Mouse (Mus musculus): ENCODE measurements around the gene Pcdh11x. TPM values are rescaled to one million over a fixed set of nuclear protein-coding genes. Genes with fewer than 3 reads are reported as not detected.
"Not testable (repeated sequence)": the region's sequence is repeated elsewhere in the genome, so short reads cannot be mapped to it uniquely, and the experiment has no call there.

The Pcdh11x gene
- polyA plus RNA-seq, 1 experiment from 2014 or later: 50.2 TPM

DNA sequence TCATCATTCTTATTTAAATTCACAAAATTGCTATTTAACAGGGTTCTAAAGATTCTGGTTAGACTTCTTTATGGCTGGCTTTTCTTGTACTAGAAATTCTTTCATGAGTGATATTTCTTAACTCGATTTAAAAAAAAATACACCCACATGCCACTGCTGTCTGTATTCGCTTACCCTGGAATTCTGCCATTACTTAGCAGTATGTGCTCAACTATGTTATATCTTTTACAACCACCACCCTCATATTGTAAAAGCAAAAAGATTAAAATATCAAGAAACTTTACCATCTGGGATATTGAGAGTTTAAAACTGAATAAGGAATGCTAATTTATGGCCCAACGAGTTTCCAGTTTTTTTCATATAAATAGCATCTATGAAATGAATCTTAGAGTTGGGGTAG is 234.9 kb downstream of the Pcdh11x start:
- H3K9ac ChIP-seq (replicated peaks): no peak overlapping the region
- no peaks in the 10 kb centered on the region for H3K27me3 ChIP-seq (replicated peaks)
- 84% methylated on average over 3 of the region's 3 CpGs for WGBS

DNA sequence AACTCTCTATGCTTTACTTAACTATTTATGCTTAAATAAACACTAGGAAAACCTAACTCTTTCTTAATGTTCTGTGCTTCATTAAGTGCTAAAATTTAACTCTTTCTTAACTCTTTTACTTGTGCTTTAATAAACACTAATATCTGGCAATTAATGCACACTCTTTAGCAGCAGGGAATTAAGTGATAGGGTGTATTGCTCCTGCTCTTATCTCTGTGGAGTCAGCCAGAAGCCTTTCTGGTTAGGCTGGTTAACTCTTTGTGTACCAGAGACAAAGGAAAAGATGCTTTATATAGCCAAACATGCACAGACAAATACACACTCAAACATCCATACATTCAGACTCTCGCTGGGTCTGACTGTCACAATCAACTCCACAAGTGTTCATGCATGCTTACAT is 309.2 kb downstream of the Pcdh11x start:
- H3K4me3 ChIP-seq (replicated peaks): no peak overlapping the region
- H3K27ac ChIP-seq (replicated peaks): no peak overlapping the region
- ATAC-seq (ENCODE audit: low FRiP score): no peak
- 90% methylated on average over 1 of the region's 1 CpGs for WGBS
- H3K4me2 ChIP-seq: no peak overlapping the region
- no peaks in the 10 kb centered on the region for H3K27me3 ChIP-seq (replicated peaks)
- no peak overlapping the region for H3K9ac ChIP-seq (replicated peaks)
- H3K36me3 ChIP-seq: no peaks in the 10 kb centered on the region
- H3K4me1 ChIP-seq: no peaks in the 10 kb centered on the region
- no peaks in the 10 kb centered on the region for H3K9me3 ChIP-seq (replicated peaks)

More for the DNA sequence above, 234.9 kb downstream of the Pcdh11x start:
- H3K4me3 ChIP-seq (replicated peaks): no peak overlapping the region
- H3K36me3 ChIP-seq: no peaks in the 10 kb centered on the region
- no peak overlapping the region for H3K4me2 ChIP-seq
- ATAC-seq (ENCODE audit: low FRiP score): no peak
- no peaks in the 10 kb centered on the region for H3K9me3 ChIP-seq (replicated peaks)
- H3K27ac ChIP-seq (replicated peaks): no peak overlapping the region
- no peaks in the 10 kb centered on the region for H3K4me1 ChIP-seq

DNA sequence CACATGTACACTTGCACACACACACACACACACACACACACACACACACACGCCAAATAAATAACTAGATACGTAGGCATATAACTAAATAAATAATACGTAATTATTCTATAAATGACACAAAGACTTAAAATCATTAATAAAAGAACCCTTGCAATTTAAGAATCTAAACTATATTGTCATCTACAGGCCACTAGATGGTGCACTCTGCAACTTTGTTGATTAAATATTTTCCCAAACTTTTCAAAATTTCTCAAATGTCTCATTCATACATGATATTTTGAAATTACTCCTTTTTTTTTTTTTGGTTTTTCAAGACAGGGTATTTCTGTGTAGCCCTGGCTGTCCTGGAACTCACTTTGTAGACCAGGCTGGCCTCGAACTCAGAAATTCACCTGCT is 328.4 kb downstream of the Pcdh11x start:
- no peaks in the 10 kb centered on the region for H3K27me3 ChIP-seq (replicated peaks)
- no peaks in the 10 kb centered on the region for H3K4me1 ChIP-seq
- no peak overlapping the region for H3K4me2 ChIP-seq
- H3K27ac ChIP-seq (replicated peaks): no peak overlapping the region
- WGBS: 62% methylated on average over 4 of the region's 4 CpGs
- H3K4me3 ChIP-seq (replicated peaks): no peak overlapping the region
- no peak for ATAC-seq (ENCODE audit: low FRiP score)
- H3K9me3 ChIP-seq (replicated peaks): no peaks in the 10 kb centered on the region
- H3K9ac ChIP-seq (replicated peaks): no peak overlapping the region
- H3K36me3 ChIP-seq: no peaks in the 10 kb centered on the region

DNA sequence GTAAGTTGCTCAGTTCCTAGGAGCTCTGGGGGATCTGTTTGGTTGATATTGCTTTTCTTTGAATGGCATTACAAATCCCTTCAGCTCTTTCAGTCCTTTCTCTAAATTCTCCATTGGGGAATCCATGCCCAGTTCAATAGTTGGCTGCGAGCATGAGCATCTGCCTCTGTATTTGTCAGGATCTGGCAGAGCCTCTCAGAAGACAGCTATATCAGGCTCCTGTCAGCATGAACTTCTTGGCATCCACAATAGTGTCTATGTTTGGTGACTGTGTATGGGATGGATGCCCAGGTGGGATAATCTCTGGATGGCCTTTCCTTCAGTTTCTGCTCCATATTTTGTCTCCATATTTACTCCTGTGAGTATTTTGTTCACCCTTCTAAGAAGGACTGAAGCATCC is 380.2 kb downstream of the Pcdh11x start:
- not testable (repeated sequence) for H3K4me1 ChIP-seq; ATAC-seq (ENCODE audit: low FRiP score)

DNA sequence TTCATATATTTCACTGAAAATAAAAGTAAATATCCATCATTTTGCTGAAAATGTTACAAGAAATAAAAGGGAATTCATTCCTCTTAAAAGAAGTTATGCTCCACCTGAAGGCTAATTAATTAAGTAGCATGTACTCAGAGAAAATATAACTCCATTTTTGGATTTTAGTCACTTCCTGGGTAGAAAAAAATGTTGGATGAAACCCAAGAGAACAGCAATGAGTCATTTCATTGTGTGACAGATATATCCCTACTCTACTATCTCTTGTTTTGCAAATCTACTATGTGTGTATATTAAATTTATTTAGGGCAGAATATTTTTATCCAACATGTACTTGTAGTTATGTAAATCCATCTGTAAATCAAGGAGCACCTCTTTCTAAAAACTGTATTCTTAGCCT is 444.1 kb downstream of the Pcdh11x start:
- Histone ChIP-seq H3K4me1 (no peaks in the 10 kb centered on the region), H3K9ac (replicated peaks) (no peak overlapping the region), H3K4me2 (no peak overlapping the region), H3K4me3 (replicated peaks) (no peak overlapping the region), H3K27ac (replicated peaks) (no peak overlapping the region), H3K27me3 (replicated peaks) (no peaks in the 10 kb centered on the region), H3K9me3 (replicated peaks) (no peaks in the 10 kb centered on the region), H3K36me3 (no peaks in the 10 kb centered on the region)
- ATAC-seq (ENCODE audit: low FRiP score): no peak

More for the DNA sequence above, 380.2 kb downstream of the Pcdh11x start:
- H3K4me2 ChIP-seq; H3K27ac ChIP-seq (replicated peaks); H3K36me3 ChIP-seq; H3K9me3 ChIP-seq (replicated peaks); H3K9ac ChIP-seq (replicated peaks); H3K4me3 ChIP-seq (replicated peaks); H3K27me3 ChIP-seq (replicated peaks): not testable (repeated sequence)
- 86% methylated on average over 1 of the region's 1 CpGs for WGBS

DNA sequence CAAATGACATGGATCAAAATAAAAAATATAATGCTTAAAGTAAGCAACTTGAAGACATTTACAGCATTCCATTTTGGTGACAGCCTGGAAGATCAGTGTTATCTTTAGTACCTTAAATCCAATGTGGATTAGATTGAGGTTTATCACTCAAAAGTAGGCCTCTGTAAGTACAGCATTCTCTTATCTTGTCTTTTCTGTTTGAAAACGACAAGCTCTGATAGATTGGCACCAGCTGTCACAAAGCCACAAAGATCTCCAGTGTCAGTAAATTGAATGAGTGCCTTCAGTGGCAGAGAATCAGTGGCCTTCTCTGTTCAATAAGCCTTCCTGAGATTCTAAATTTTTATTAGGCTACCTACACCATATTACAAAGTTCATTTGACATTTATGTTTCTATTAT is 445.7 kb downstream of the Pcdh11x start:
- H3K9ac ChIP-seq (replicated peaks): no peak overlapping the region
- H3K4me2 ChIP-seq: no peak overlapping the region

DNA sequence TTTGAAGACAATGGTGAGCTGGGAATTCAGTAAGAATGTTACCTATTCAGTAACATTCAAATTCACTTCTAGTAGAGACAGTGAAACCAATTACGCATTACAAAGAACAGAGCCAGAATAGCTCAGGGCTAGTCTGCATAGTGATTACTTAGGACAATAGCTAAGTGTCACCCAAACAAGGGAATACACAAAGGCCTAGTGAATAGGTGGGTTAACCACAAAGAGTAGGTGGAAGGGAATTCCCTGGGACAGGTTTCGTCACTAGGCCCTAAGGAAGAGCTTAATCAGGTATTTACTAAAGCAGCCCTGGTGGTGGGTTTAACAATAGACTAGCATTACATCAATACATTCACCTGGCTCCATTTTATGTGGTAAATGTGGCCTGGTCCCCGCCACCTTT is 654.5 kb downstream of the Pcdh11x start:
- H3K9me3 ChIP-seq (replicated peaks): no peaks in the 10 kb centered on the region

More for the DNA sequence above, 445.7 kb downstream of the Pcdh11x start:
- Histone ChIP-seq H3K9me3 (replicated peaks) (no peaks in the 10 kb centered on the region), H3K4me3 (replicated peaks) (no peak overlapping the region), H3K27ac (replicated peaks) (no peak overlapping the region), H3K36me3 (no peaks in the 10 kb centered on the region), H3K27me3 (replicated peaks) (no peaks in the 10 kb centered on the region), H3K4me1 (no peaks in the 10 kb centered on the region)
- ATAC-seq (ENCODE audit: low FRiP score): no peak
- 29% methylated on average over 1 of the region's 1 CpGs for WGBS

More for the DNA sequence above, 654.5 kb downstream of the Pcdh11x start:
- H3K9ac ChIP-seq (replicated peaks): no peak overlapping the region
- H3K4me3 ChIP-seq (replicated peaks): no peak overlapping the region
- H3K27ac ChIP-seq (replicated peaks): no peak overlapping the region
- 81% methylated on average over 3 of the region's 3 CpGs for WGBS
- no peaks in the 10 kb centered on the region for H3K27me3 ChIP-seq (replicated peaks)
- no peak for ATAC-seq (ENCODE audit: low FRiP score)
- no peaks in the 10 kb centered on the region for H3K4me1 ChIP-seq
- no peaks in the 10 kb centered on the region for H3K36me3 ChIP-seq
- H3K4me2 ChIP-seq: no peak overlapping the region

Other genes with a start within 250 kb of the Pcdh11x start
- gene H2afb3, start 22.8 kb downstream of the Pcdh11x start, polyA plus RNA-seq (2015; fragmentation: Nextera tagmentation; extraction: Ambion mirVana): not detected in 2 replicates

All from neural tube, embryonic 15.5 days (tissue).